Mouse (Mus musculus) brain, embryonic 14.5 days (tissue): ENCODE measurements at regions not wholly inside any gene's neighbourhood (a gene's known extent, or its start where the extent isn't known, plus 50 kb on each side); places are given as distances from the start of the nearest gene placed in this dataset.

Source experiments
- CTCF ChIP-seq: fragments of 200-500 bp; IDR thresholded peaks from 2 replicates; pipeline ENCODE4 v1.5.1; 2012; ENCODE audit warnings: inconsistent platforms, mild to moderate bottlenecking, moderate library complexity, borderline replicate concordance; ENCODE audit not compliant: insufficient read depth, insufficient read length; ENCODE audit errors: extremely low read depth
- POLR2A ChIP-seq: fragments of 200-500 bp; IDR thresholded peaks from 2 replicates; pipeline ENCODE4 v1.6.1; 2012; ENCODE audit warnings: mild to moderate bottlenecking, inconsistent platforms, borderline replicate concordance; ENCODE audit not compliant: poor library complexity, insufficient read depth, insufficient read length, severe bottlenecking; ENCODE audit errors: extremely low read depth

DNA sequence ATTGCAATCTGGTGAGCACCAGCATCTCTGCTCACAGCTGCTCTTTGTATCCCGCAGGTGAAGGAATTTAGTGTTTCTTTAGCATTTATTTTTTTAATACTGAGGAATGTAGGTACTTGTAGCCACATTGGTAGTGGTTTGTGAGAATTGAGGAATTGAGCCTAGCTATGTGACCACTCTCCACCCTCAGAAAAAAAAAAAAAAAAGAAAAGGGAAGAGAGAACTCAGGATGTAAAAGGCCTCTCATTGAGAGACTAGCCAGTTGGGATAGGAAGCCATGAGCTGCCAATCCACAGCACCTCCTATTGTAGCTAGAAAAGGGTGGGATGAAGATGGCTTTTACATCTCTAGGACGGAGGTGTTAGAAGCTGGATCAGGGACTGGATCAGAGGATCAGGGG is 252.0 kb upstream of the Ptger4 start:
- TF ChIP-seq CTCF (no peak), POLR2A (no peak)
